Mouse (Mus musculus) intestine, postnatal 0 days (tissue): Measurements from ENCODE around the gene Plekhh2. TPM values are rescaled to one million over a fixed set of nuclear protein-coding genes. Genes with fewer than 3 reads are reported as not detected.

Experiments
- ATAC-seq: fragments of 200-750 bp; cut with Nextera tagmentation; 2 replicates; pipeline ENCODE4 v1.8.0; 2017; ENCODE audit warnings: mild to moderate bottlenecking, moderate TSS enrichment, moderate library complexity
- H3K27ac ChIP-seq: fragments of 300-500 bp; sonication (generic); 2 replicates; pipeline ENCODE4 v1.5.1; 2014; ENCODE audit warnings: mild to moderate bottlenecking, low read depth, low read length, moderate library complexity
- H3K27me3 ChIP-seq: fragments of 300-500 bp; sonication (generic); replicated peaks from 2 replicates; pipeline ENCODE4 v1.6.1; 2014; ENCODE audit warnings: low read length, mixed read lengths; ENCODE audit not compliant: control insufficient read depth, insufficient read depth
- H3K36me3 ChIP-seq: fragments of 300-500 bp; sonication (generic); 2 replicates; pipeline ENCODE4 v1.6.1; 2014; ENCODE audit warnings: mild to moderate bottlenecking, moderate library complexity; ENCODE audit not compliant: control insufficient read depth, insufficient read depth
- H3K4me1 ChIP-seq: fragments of 300-500 bp; sonication (generic); replicated peaks from 2 replicates; pipeline ENCODE4 v1.6.1; 2014; ENCODE audit warnings: antibody characterized with exemption, low read length, mixed read lengths; ENCODE audit not compliant: control insufficient read depth, insufficient read depth
- H3K4me2 ChIP-seq: fragments of 300-500 bp; sonication (generic); replicated peaks from 2 replicates; pipeline ENCODE4 v1.6.1; 2014; ENCODE audit warnings: low read depth, mild to moderate bottlenecking, moderate library complexity
- H3K4me3 ChIP-seq: fragments of 300-500 bp; sonication (generic); 2 replicates; pipeline ENCODE4 v1.5.1; 2014; ENCODE audit warnings: low read depth, low read length
- H3K9ac ChIP-seq: fragments of 300-500 bp; sonication (generic); 2 replicates; pipeline ENCODE4 v1.6.1; 2014; ENCODE audit warnings: mild to moderate bottlenecking, low read depth, low read length
- H3K9me3 ChIP-seq: fragments of 300-500 bp; sonication (generic); 2 replicates; pipeline ENCODE4 v1.6.1; 2016; ENCODE audit warnings: mixed run types; ENCODE audit not compliant: control insufficient read depth
- CTCF ChIP-seq: sonication (generic); IDR thresholded peaks from 2 replicates; pipeline ENCODE4 v1.5.1; 2016; ENCODE audit warnings: low read depth, mild to moderate bottlenecking, control low read depth, antibody characterized with exemption, moderate library complexity
- WGBS: fragments of 180-500 bp; shearing (Covaris S2); extraction: QIAGEN DNeasy Blood & Tissue Kit; methylation state at CpG from one replicate; pipeline ENCODE4 v1.1.7; 2014; 5-methylcytosine and 5-hydroxymethylcytosine counted together
- polyA plus RNA-seq: library from polyadenylated mRNA; unstranded; fragments of >200 nt; fragmentation: Nextera tagmentation; extraction: Ambion mirVana; gene quantifications from 2 replicates; pipeline ENCODE4 v1.2.1, GENCODE M21; 2015

Plekhh2 gene
- polyA plus RNA-seq, 1 experiment from 2014 or later = 2.8 TPM

- peak; percentile 50 for TF ChIP-seq CTCF
- no peak overlapping the region for H3K4me2 ChIP-seq
- ATAC-seq = no peak
- H3K27ac ChIP-seq = no peak overlapping the region
- no peaks in the 10 kb centered on the region for H3K9me3 ChIP-seq
- WGBS = 89% methylated on average over 4 of the region's 4 CpGs
- no peaks in the 10 kb centered on the region for H3K36me3 ChIP-seq
- no peak overlapping the region for H3K9ac ChIP-seq
- H3K27me3 ChIP-seq = no peaks in the 10 kb centered on the region
- H3K4me1 ChIP-seq = 0 out of 2 replicates have a peak, but pooled peaks cover 3% of the 10 kb centered on the region
- no peak overlapping the region for H3K4me3 ChIP-seq
Measured at GRCm38 (mm10) chr17:84622028-84622427, 110.3 kb downstream of the Plekhh2 start.

- H3K4me1 ChIP-seq = 0 out of 2 replicates have a peak, but pooled peaks cover 3% of the 10 kb centered on the region
- ATAC-seq = no peak
- H3K9me3 ChIP-seq = no peaks in the 10 kb centered on the region
- H3K4me2 ChIP-seq = no peak overlapping the region
- no peak overlapping the region for H3K4me3 ChIP-seq
- H3K27ac ChIP-seq = no peak overlapping the region
- 67% methylated on average over 2 of the region's 2 CpGs for WGBS
- no peak overlapping the region for H3K9ac ChIP-seq
- TF ChIP-seq CTCF = no peak
- H3K36me3 ChIP-seq = no peaks in the 10 kb centered on the region
- H3K27me3 ChIP-seq = no peaks in the 10 kb centered on the region
Measured at GRCm38 (mm10) chr17:84622873-84623272, 111.2 kb downstream of the Plekhh2 start.

GRCm38 (mm10) chr17:84626276-84626856, 114.7 kb downstream of the Plekhh2 start, which contains the start of gene Dync2li1:
Dync2li1 (plus strand) TSS chr17:84626496.
- H3K4me2 ChIP-seq = peak within 1 kb of the TSS; percentile 91
- ATAC-seq = peak; percentile 89
- TF ChIP-seq CTCF = no peak
- WGBS = under 1% methylated on average over 25 of the region's 25 CpGs
- H3K36me3 ChIP-seq = no peaks in the 10 kb centered on the region
- no peaks in the 10 kb centered on the region for H3K27me3 ChIP-seq
- H3K9me3 ChIP-seq = no peaks in the 10 kb centered on the region
- H3K4me1 ChIP-seq = 0 out of 2 replicates have a peak, but pooled peaks cover 3% of the 10 kb centered on the region
- peak within 1 kb of the TSS; percentile 46 for H3K4me3 ChIP-seq
- 0 out of 2 replicates have a peak within 1 kb of the TSS, but pooled peaks have one; percentile 40 for H3K9ac ChIP-seq
- no peak within 1 kb of the TSS for H3K27ac ChIP-seq

- Histone ChIP-seq H3K4me1 (0 out of 2 replicates have a peak, but pooled peaks cover 3% of the 10 kb centered on the region), H3K9ac (0 out of 2 replicates have a peak overlapping the region, but pooled peaks have one; percentile 40), H3K27ac (no peak overlapping the region), H3K36me3 (no peaks in the 10 kb centered on the region), H3K27me3 (no peaks in the 10 kb centered on the region), H3K9me3 (no peaks in the 10 kb centered on the region), H3K4me3 (peak overlapping the region; percentile 46), H3K4me2 (peak overlapping the region; percentile 91)
- WGBS = 27% methylated on average over 9 of the region's 9 CpGs
- ATAC-seq = peak; percentile 23; the same call in 1 of the 2 replicates
- TF ChIP-seq CTCF = peak; percentile 43; the same call in 1 of the 2 replicates
Measured at GRCm38 (mm10) chr17:84626857-84627305, 115.2 kb downstream of the Plekhh2 start.

- Histone ChIP-seq H3K36me3 (no peaks in the 10 kb centered on the region), H3K4me3 (no peak overlapping the region), H3K4me1 (0 out of 2 replicates have a peak, but pooled peaks cover 3% of the 10 kb centered on the region), H3K27me3 (no peaks in the 10 kb centered on the region), H3K27ac (no peak overlapping the region), H3K9me3 (no peaks in the 10 kb centered on the region), H3K4me2 (no peak overlapping the region), H3K9ac (no peak overlapping the region)
- no peak for TF ChIP-seq CTCF
- 82% methylated on average over 10 of the region's 10 CpGs for WGBS
- ATAC-seq = no peak
Measured at GRCm38 (mm10) chr17:84627721-84628120, 116.0 kb downstream of the Plekhh2 start.

GRCm38 (mm10) chr17:84628611-84629010, 116.9 kb downstream of the Plekhh2 start:
- TF ChIP-seq CTCF = no peak
- no peak overlapping the region for H3K4me3 ChIP-seq
- H3K4me1 ChIP-seq = 0 out of 2 replicates have a peak, but pooled peaks cover 3% of the 10 kb centered on the region
- H3K9ac ChIP-seq = no peak overlapping the region
- H3K36me3 ChIP-seq = no peaks in the 10 kb centered on the region
- no peak overlapping the region for H3K27ac ChIP-seq
- no peaks in the 10 kb centered on the region for H3K9me3 ChIP-seq
- ATAC-seq = no peak
- no peaks in the 10 kb centered on the region for H3K27me3 ChIP-seq
- 84% methylated on average over 9 of the region's 9 CpGs for WGBS
- no peak overlapping the region for H3K4me2 ChIP-seq
